Mouse (Mus musculus): ENCODE measurements around the gene Dlat.

- TF ChIP-seq GATA1 (IDR thresholded peaks at IDR 0.05; ENCODE audit: low read length) (no peak), TAL1 (IDR thresholded peaks at IDR 0.05; ENCODE audit: low read length) (no peak)
These were observed 34.1 kb upstream of the Dlat start for GRCm38 (mm10) chr9:50693631-50694030.

Measured in erythroblast, embryonic 14.5 days (primary cell).